Comparison of ENCODE assay signal across 7 mouse cellular contexts in the genomic region with DNA sequence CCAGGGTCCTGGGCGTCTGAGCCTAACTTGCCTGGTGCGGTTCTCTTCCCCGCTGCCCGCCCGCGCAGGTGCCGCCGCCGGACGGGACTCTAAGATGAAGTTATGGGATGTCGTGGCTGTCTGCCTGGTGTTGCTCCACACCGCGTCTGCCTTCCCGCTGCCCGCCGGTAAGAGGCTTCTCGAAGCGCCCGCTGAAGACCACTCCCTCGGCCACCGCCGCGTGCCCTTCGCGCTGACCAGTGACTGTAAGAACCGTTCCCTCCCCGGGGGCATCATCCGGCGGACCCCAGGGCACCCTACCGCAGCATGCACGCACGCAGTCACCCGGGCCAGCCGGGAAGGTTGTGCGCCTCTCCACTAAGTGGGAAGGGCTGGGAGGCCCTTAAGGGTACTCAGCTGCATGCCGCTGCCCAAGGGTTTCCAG. TPM values are rescaled to one million over a fixed set of nuclear protein-coding genes. Genes with fewer than 3 reads are reported as not detected.
A peak's percentile ranks its signal among the peaks of the same experiment; 100 is the strongest.
DNase-seq lines count a peak whose midpoint lies in the region; ATAC-seq and TF ChIP-seq lines count a peak whose summit lies in the region.

No protein-coding gene starts in this region.

- H3K4me3 ChIP-seq in ES-Bruce4 (ENCODE audit: low read depth, low read length) = peak overlapping the region; percentile 42
- H3K4me3 ChIP-seq in hindbrain, embryonic 15.5 days = peak overlapping the region; percentile 34
- H3K4me3 ChIP-seq in midbrain, embryonic 12.5 days = peak overlapping the region; percentile 39

- H3K9me3 ChIP-seq in ES-Bruce4 (replicated peaks; ENCODE audit: control insufficient read depth, insufficient read depth, low read length, poor library complexity, severe bottlenecking) = no peaks in the 10 kb centered on the region
- H3K9me3 ChIP-seq in hindbrain, embryonic 15.5 days = no peaks in the 10 kb centered on the region
- no peaks in the 10 kb centered on the region for H3K9me3 ChIP-seq in midbrain, embryonic 12.5 days

- peak overlapping the region; percentile 66 for H3K4me2 ChIP-seq in hindbrain, embryonic 15.5 days
- H3K4me2 ChIP-seq in midbrain, embryonic 12.5 days (replicated peaks) = peak overlapping the region; percentile 52

- H3K4me1 ChIP-seq in ES-Bruce4 (ENCODE audit: control insufficient read depth, insufficient read depth, low read length) = no peaks in the 10 kb centered on the region
- peaks cover 41% of the 10 kb centered on the region for H3K4me1 ChIP-seq in hindbrain, embryonic 15.5 days (replicated peaks)
- H3K4me1 ChIP-seq in midbrain, embryonic 12.5 days = peaks cover 31% of the 10 kb centered on the region

- WGBS in hindbrain, embryonic 15.5 days = 2% methylated on average over 35 of the region's 36 CpGs
- under 1% methylated on average over 36 of the region's 36 CpGs for WGBS in midbrain, embryonic 12.5 days

- DNase-seq in right cerebral cortex, postnatal 36 days (ENCODE audit: low spot score in 2 of 2) = no peak
- DNase-seq in testis, postnatal 14 days (ENCODE audit: low spot score) = no peak
- DNase-seq in urinary bladder, postnatal 14 days (ENCODE audit: low spot score) = no peak

- no peak overlapping the region for H3K9ac ChIP-seq in ES-Bruce4 (ENCODE audit: low read depth, poor library complexity, severe bottlenecking)
- H3K9ac ChIP-seq in hindbrain, embryonic 15.5 days = no peak overlapping the region
- peak overlapping the region; percentile 28 for H3K9ac ChIP-seq in midbrain, embryonic 12.5 days (replicated peaks)

- no peak for TF ChIP-seq CTCF in ES-Bruce4 (IDR thresholded peaks at IDR 0.05; ENCODE audit: low read depth, low read length)

- no peak for TF ChIP-seq EP300 in ES-Bruce4 (IDR thresholded peaks at IDR 0.05; ENCODE audit: insufficient read depth, low read depth, low read length)

- no peak for TF ChIP-seq POLR2A in ES-Bruce4 (IDR thresholded peaks at IDR 0.05; ENCODE audit: insufficient read depth, low read length)

- H3K27ac ChIP-seq in ES-Bruce4 (ENCODE audit: insufficient read depth, low read length) = no peak overlapping the region
- H3K27ac ChIP-seq in hindbrain, embryonic 15.5 days (replicated peaks) = no peak overlapping the region
- H3K27ac ChIP-seq in midbrain, embryonic 12.5 days (replicated peaks) = no peak overlapping the region

- peak; percentile 31; the same call in 1 of the 2 replicates for ATAC-seq in common myeloid progenitor, adult 5-6 weeks (replicated peaks; ENCODE audit: low read depth, poor library complexity, severe bottlenecking)
- ATAC-seq in hindbrain, embryonic 15.5 days (ENCODE audit: low FRiP score, low read depth) = no peak
- ATAC-seq in midbrain, embryonic 12.5 days (ENCODE audit: low FRiP score, low read depth) = no peak

- H3K36me3 ChIP-seq in ES-Bruce4 (ENCODE audit: control insufficient read depth, insufficient read depth, low read length, poor library complexity, severe bottlenecking) = no peaks in the 10 kb centered on the region
- no peaks in the 10 kb centered on the region for H3K36me3 ChIP-seq in hindbrain, embryonic 15.5 days
- no peaks in the 10 kb centered on the region for H3K36me3 ChIP-seq in midbrain, embryonic 12.5 days

- peaks cover 38% of the 10 kb centered on the region for H3K27me3 ChIP-seq in ES-Bruce4 (ENCODE audit: control insufficient read depth, insufficient read depth, low read length, poor library complexity, severe bottlenecking)
- H3K27me3 ChIP-seq in hindbrain, embryonic 15.5 days = peaks cover 84% of the 10 kb centered on the region
- peaks cover 93% of the 10 kb centered on the region for H3K27me3 ChIP-seq in midbrain, embryonic 12.5 days

RNA-seq across cellular contexts. Expression of a gene that starts 4.9 kb away (rescaled TPM):
- polyA plus RNA-seq in ES-Bruce4 (2011; ENCODE audit: insufficient read depth, insufficient read length, low read depth, missing spikeins) = not detected in 2 replicates
- total RNA-seq in common myeloid progenitor, adult 5-6 weeks (2017) = not detected in 2 replicates
- 0.05 and 0.22 TPM in 2 replicates for polyA plus RNA-seq in hindbrain, embryonic 15.5 days (2015; fragmentation: Nextera tagmentation; extraction: Ambion mirVana)
- polyA plus RNA-seq in midbrain, embryonic 12.5 days (2016; fragmentation: Nextera tagmentation; extraction: Ambion mirVana) = 0.22 and 0.35 TPM in 2 replicates
